Mouse (Mus musculus) kidney, adult 2 months (tissue): ENCODE measurements at regions not wholly inside any gene's neighbourhood (a gene's known extent, or its start where the extent isn't known, plus 50 kb on each side); places are given as distances from the start of the nearest gene placed in this dataset.

Experiments used
- CTCF ChIP-seq: fragments of 200-500 bp; conservative IDR thresholded peaks from 2 replicates; pipeline ENCODE4 v1.5.1; 2011; ENCODE audit warnings: low read depth, mild to moderate bottlenecking, control low read depth, low read length, moderate library complexity, mixed read lengths; ENCODE audit not compliant: insufficient read depth, insufficient read length
- POLR2A ChIP-seq: fragments of 200-500 bp; IDR thresholded peaks from one replicate; pipeline ENCODE4 v1.6.1; 2011; ENCODE audit warnings: low read depth, low read length, control low read depth

DNA sequence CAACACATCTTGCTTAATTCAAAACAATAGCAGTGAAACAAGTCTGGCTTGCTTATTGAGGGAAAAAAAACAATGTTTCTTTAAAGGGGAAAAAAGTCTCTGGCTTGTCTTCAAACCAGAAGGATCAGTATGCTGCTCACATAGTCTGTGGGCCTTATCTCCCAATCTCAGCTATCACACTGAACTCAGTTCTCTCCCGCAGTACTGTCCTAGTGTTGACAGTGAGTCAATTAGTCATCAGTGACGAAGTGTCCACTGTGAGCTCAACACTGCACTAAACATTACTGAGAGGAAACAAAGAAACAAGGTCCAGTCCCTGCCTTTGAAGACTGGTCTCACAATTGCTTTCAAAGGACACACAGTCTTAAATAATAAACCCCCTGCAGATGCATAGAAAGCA, 589.2 kb downstream of the Smarca1 start:
- TF ChIP-seq CTCF (no peak), POLR2A (no peak)
